Mouse (Mus musculus) ES-E14 (cell line): ENCODE measurements around the gene Tom1l2. TPM values are rescaled to one million over a fixed set of nuclear protein-coding genes. Genes with fewer than 3 reads are reported as not detected.

Experiments used
- DNase-seq: peaks from one replicate; pipeline ENCODE4 v3.0.0-alpha.2; 2013; ENCODE audit warnings: low read depth, low spot score
- H3K27ac ChIP-seq: 2 replicates; pipeline ENCODE4 v1.5.1; 2012; ENCODE audit warnings: low read depth, mild to moderate bottlenecking, low read length, moderate library complexity, mixed read lengths; ENCODE audit not compliant: poor library complexity, insufficient read depth, severe bottlenecking
- H3K36me3 ChIP-seq: 2 replicates; pipeline ENCODE4 v1.6.1; 2012; ENCODE audit warnings: mild to moderate bottlenecking, low read length, moderate library complexity, mixed read lengths; ENCODE audit not compliant: control insufficient read depth, poor library complexity, insufficient read depth, severe bottlenecking
- H3K4me1 ChIP-seq, 2 experiments: fragments of 150-350 bp in 1 of 2; sonication (generic) in 1 of 2; 2 replicates each; pipeline ENCODE4 v1.6.1; 2012; ENCODE audit warnings: low read length in 2 of 2, mild to moderate bottlenecking in 1 of 2, mixed read lengths in 1 of 2; ENCODE audit not compliant: control insufficient read depth in 2 of 2, insufficient read depth in 2 of 2, poor library complexity in 1 of 2
- H3K4me3 ChIP-seq, 2 experiments: fragments of 150-350 bp in 1 of 2; sonication (generic) in 1 of 2; 2 replicates each; pipeline ENCODE4 v1.5.1; 2012; ENCODE audit warnings: low read length in 2 of 2, low read depth in 1 of 2, mild to moderate bottlenecking in 1 of 2, mixed read lengths in 1 of 2; ENCODE audit not compliant: insufficient read depth in 1 of 2, poor library complexity in 1 of 2, severe bottlenecking in 1 of 2
- H3K9ac ChIP-seq: 2 replicates; pipeline ENCODE4 v1.6.1; 2012; ENCODE audit warnings: low read depth, mild to moderate bottlenecking, low read length, mixed read lengths; ENCODE audit not compliant: poor library complexity, insufficient read depth, severe bottlenecking
- H3K9me3 ChIP-seq: fragments of 150-350 bp; sonication (generic); 2 replicates; pipeline ENCODE4 v1.6.1; 2012; ENCODE audit warnings: low read depth, mild to moderate bottlenecking, low read length; ENCODE audit not compliant: control insufficient read depth, insufficient read depth
- CHD2 ChIP-seq: IDR thresholded peaks from 2 replicates; pipeline ENCODE4 v1.6.1; 2014; ENCODE audit warnings: mild to moderate bottlenecking, low read depth, low read length, inconsistent platforms
- HCFC1 ChIP-seq: IDR thresholded peaks from 2 replicates; pipeline ENCODE4 v1.6.1; 2012; ENCODE audit warnings: low read length, inconsistent platforms, borderline replicate concordance; ENCODE audit not compliant: insufficient read depth
- MAFK ChIP-seq: IDR thresholded peaks from 2 replicates; pipeline ENCODE4 v1.6.1; 2014; ENCODE audit warnings: mild to moderate bottlenecking, low read depth, low read length, inconsistent platforms; ENCODE audit not compliant: insufficient read depth
- ZC3H11A ChIP-seq: IDR thresholded peaks from 2 replicates; pipeline ENCODE4 v1.6.1; 2012; ENCODE audit warnings: low read depth, mild to moderate bottlenecking, inconsistent platforms, low read length, borderline replicate concordance
- ZNF384 ChIP-seq: IDR thresholded peaks from 2 replicates; pipeline ENCODE4 v1.6.1; 2012; ENCODE audit warnings: low read depth, low read length, inconsistent platforms
- in situ Hi-C, 2 experiments: fragments of 600-800 bp; cut with MboI; formaldehyde crosslinking; loops; one replicate each; pipeline ENCODE4 v1.15.1; 2025; ENCODE audit warnings: low sequenced_read_pairs in 2 of 2, inconsistent platforms in 1 of 2; ENCODE audit not compliant: unreplicated experiment in 2 of 2
- total RNA-seq: library from RNA; depleted of rRNA; stranded (reverse); fragments of 300-350 nt; gene quantifications from 2 replicates; pipeline ENCODE4 v1.2.3, GENCODE M21; 2012

Tom1l2 gene
- total RNA-seq, 1 experiment, result 10.4 TPM

DNA sequence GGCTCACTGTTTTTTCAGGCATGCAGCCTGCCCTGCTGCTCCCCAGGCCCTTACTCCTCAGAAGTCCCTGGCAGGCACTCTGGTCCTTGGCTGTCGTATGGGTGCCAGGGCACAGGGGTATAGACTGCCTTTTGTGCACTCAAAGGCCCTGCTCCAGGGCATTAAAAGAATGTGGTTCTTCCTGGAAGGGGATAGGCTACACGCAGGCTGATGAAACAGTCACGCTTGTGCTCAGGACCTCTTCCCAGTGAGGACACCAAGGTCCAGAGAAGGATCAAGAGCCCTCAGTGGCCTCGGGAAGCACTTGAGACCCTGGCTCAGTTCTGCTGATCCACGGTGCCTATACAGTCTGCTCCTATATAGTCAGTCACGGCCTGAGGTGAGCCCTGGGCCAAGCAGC, 139.4 kb downstream of the Tom1l2 start:
- Histone ChIP-seq H3K9ac (no peak overlapping the region), H3K4me3 (no peak overlapping the region), H3K4me1 (peaks cover 9 to 29% of the 10 kb centered on the region in 2 experiments; a peak in 3 of 4 replicates), H3K36me3 (peaks cover 8% of the 10 kb centered on the region; the same call in 1 of the 2 replicates), H3K9me3 (no peaks in the 10 kb centered on the region), H3K27ac (no peak overlapping the region)
- TF ChIP-seq ZC3H11A (no peak), ZNF384 (no peak), MAFK (no peak), CHD2 (no peak), HCFC1 (no peak)
- in situ Hi-C loops, result no loop called here
- no peak for DNase-seq

DNA sequence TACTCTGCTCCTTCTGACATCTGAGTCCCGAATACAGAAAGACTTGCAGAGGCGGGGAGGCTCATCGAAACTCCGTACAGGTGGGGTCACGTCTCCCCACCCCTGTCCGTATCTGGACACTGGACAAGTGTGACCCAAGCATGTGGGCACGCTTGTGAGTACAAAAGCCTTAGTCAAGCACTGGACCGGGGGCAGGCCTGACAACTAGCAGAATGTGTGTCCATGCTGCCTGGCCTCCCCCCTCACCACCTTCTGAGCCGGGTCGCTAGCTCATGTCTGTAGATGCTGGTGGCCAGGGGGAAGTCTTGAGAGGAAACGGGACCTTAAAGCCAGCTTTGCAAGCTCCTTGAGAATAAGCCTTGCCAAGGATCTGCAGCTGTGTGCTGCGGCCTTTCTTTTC, 140.9 kb downstream of the Tom1l2 start:
- H3K9ac ChIP-seq, result no peak overlapping the region
- peaks cover 10 to 40% of the 10 kb centered on the region in 2 experiments; a peak in 3 of 4 replicates for H3K4me1 ChIP-seq

DNA sequence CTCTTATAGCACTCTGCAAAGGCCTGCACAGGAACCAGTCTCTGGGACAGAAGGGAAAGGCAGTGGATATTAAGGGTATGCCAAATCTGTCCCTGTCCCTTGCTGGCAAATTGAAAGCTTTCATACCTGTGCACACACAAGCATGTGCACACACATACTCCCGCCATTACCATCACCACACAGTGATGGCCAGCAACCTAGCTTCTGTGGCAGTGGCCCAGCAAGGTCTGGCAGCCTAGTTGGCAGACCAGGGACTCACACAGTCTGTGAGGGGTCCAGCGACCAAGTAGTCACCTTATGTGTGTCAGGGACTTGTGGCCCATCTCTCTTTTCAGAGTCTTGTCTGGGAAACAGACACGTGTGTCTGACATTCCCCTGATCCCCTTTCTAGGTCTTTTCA, 141.6 kb downstream of the Tom1l2 start:
- DNase-seq, result no peak
- Histone ChIP-seq H3K27ac (peak overlapping the region; percentile 79; the same call in 1 of the 2 replicates), H3K9me3 (no peaks in the 10 kb centered on the region), H3K4me3 (peak overlapping the region in 1 of 2 experiments; percentile 59; a peak in 3 of 4 replicates), H3K36me3 (peaks cover 18% of the 10 kb centered on the region), H3K9ac (peak overlapping the region; percentile 73), H3K4me1 (peaks cover 10 to 45% of the 10 kb centered on the region in 2 experiments; a peak in 3 of 4 replicates)
- TF ChIP-seq ZNF384 (no peak), CHD2 (no peak), ZC3H11A (no peak), MAFK (no peak), HCFC1 (no peak)
- in situ Hi-C loops, result no loop called here

More for the DNA sequence above, 140.9 kb downstream of the Tom1l2 start:
- no peak for TF ChIP-seq CHD2
- TF ChIP-seq ZC3H11A, result no peak
- no peak for TF ChIP-seq MAFK
- no peak for TF ChIP-seq ZNF384
- TF ChIP-seq HCFC1, result no peak
- Histone ChIP-seq H3K4me3 (no peak overlapping the region), H3K36me3 (peaks cover 12% of the 10 kb centered on the region), H3K9me3 (no peaks in the 10 kb centered on the region), H3K27ac (no peak overlapping the region)
- in situ Hi-C loops, result no loop called here
- DNase-seq, result no peak

- H3K4me3 ChIP-seq, result peak overlapping the region; percentile 60 to 70
- peak overlapping the region; percentile 77 for H3K9ac ChIP-seq
- peak overlapping the region; percentile 79 for H3K27ac ChIP-seq
- peaks cover 26% of the 10 kb centered on the region for H3K36me3 ChIP-seq
- in situ Hi-C loops, result no loop called here
- no peak for TF ChIP-seq ZNF384
- no peak for TF ChIP-seq HCFC1
- TF ChIP-seq CHD2, result no peak; the same call in 1 of the 2 replicates
- TF ChIP-seq ZC3H11A, result no peak
- no peak for TF ChIP-seq MAFK
- DNase-seq, result peak; percentile 95
- H3K9me3 ChIP-seq, result no peaks in the 10 kb centered on the region
- H3K4me1 ChIP-seq, result peaks cover 10 to 53% of the 10 kb centered on the region in 2 experiments; a peak in 3 of 4 replicates
These were observed 142.4 kb downstream of the Tom1l2 start for GRCm38 (mm10) chr11:60210305-60210724.

- in situ Hi-C loops, result no loop called here
- Histone ChIP-seq H3K4me1 (peaks cover 10 to 56% of the 10 kb centered on the region in 2 experiments; a peak in 3 of 4 replicates), H3K9me3 (no peaks in the 10 kb centered on the region), H3K4me3 (peak overlapping the region; percentile 58 to 70), H3K36me3 (peaks cover 30% of the 10 kb centered on the region), H3K27ac (peak overlapping the region; percentile 67), H3K9ac (peak overlapping the region; percentile 77)
- TF ChIP-seq MAFK (no peak), ZNF384 (no peak), ZC3H11A (no peak), CHD2 (no peak), HCFC1 (no peak)
- DNase-seq, result no peak
These were observed 142.8 kb downstream of the Tom1l2 start for GRCm38 (mm10) chr11:60209933-60210249.
